Mouse (Mus musculus): Measurements from ENCODE around the gene Gtf3c5.

DNA sequence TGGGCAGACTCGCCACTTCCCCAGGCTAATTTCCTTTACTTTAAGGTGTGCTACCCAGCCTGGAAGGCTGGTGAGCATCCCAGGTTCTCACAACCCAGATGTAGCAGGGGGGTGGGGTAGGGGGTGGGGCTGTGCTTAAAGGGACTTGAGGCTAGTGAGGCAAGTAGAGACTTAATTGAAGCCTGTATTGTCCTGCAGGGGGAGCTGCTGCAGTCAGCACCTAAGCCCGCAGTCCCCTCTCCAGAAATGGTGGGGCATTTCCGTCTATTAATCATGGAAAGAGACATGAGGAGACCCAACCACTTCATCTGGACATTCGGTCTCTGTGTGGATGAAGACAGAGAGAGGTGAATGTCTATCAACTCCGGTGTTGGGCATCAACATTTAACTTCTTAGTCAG is 32.8 kb upstream of the Gtf3c5 start:
- TF ChIP-seq CTCF (IDR thresholded peaks at IDR 0.05; ENCODE audit: extremely low read depth, insufficient read length, insufficient replicate concordance, low read depth, low read length) = peak; percentile 46; the same call in 1 of the 2 replicates
- no peak for TF ChIP-seq POLR2A (IDR thresholded peaks at IDR 0.05; ENCODE audit: low read depth, low read length)

Data from small intestine, adult 2 months (tissue).